Mouse (Mus musculus) hindbrain, embryonic 12.5 days (tissue): ENCODE measurements around the gene Cer1. TPM values are rescaled to one million over a fixed set of nuclear protein-coding genes. Genes with fewer than 3 reads are reported as not detected.

ENCODE experiments used
- ATAC-seq: fragments of 200-750 bp; cut with Nextera tagmentation; 2 replicates; pipeline ENCODE4 v1.8.0; 2017; ENCODE audit warnings: moderate TSS enrichment; ENCODE audit not compliant: low FRiP score
- H3K27ac ChIP-seq: fragments of 300-500 bp; sonication (generic); 2 replicates; pipeline ENCODE4 v1.5.1; 2016; ENCODE audit warnings: mild to moderate bottlenecking
- H3K27me3 ChIP-seq: fragments of 300-500 bp; sonication (generic); 2 replicates; pipeline ENCODE4 v1.6.1; 2016; ENCODE audit warnings: mild to moderate bottlenecking
- H3K36me3 ChIP-seq: fragments of 300-500 bp; sonication (generic); 2 replicates; pipeline ENCODE4 v1.6.1; 2016; ENCODE audit warnings: mild to moderate bottlenecking
- H3K4me1 ChIP-seq: fragments of 300-500 bp; sonication (generic); 2 replicates; pipeline ENCODE4 v1.6.1; 2016
- H3K4me2 ChIP-seq: fragments of 300-500 bp; sonication (generic); replicated peaks from 2 replicates; pipeline ENCODE4 v1.6.1; 2016; ENCODE audit warnings: mild to moderate bottlenecking
- H3K4me3 ChIP-seq: fragments of 300-500 bp; sonication (generic); 2 replicates; pipeline ENCODE4 v1.5.1; 2016; ENCODE audit warnings: mild to moderate bottlenecking
- H3K9ac ChIP-seq: fragments of 300-500 bp; sonication (generic); 2 replicates; pipeline ENCODE4 v1.6.1; 2016; ENCODE audit warnings: mild to moderate bottlenecking, moderate library complexity
- H3K9me3 ChIP-seq: fragments of 300-500 bp; sonication (generic); replicated peaks from 2 replicates; pipeline ENCODE4 v1.6.1; 2016; ENCODE audit warnings: mild to moderate bottlenecking
- WGBS: fragments of 180-500 bp; shearing (Covaris S2); methylation state at CpG from one replicate; pipeline ENCODE4 v1.1.7; 2016; 5-methylcytosine and 5-hydroxymethylcytosine counted together
- polyA plus RNA-seq: library from polyadenylated mRNA; unstranded; fragments of >200 nt; fragmentation: Nextera tagmentation; extraction: Ambion mirVana; gene quantifications from 2 replicates; pipeline ENCODE4 v1.2.1, GENCODE M21; 2016

Gene Cer1
- polyA plus RNA-seq, 1 experiment from 2014 or later = not detected

DNA sequence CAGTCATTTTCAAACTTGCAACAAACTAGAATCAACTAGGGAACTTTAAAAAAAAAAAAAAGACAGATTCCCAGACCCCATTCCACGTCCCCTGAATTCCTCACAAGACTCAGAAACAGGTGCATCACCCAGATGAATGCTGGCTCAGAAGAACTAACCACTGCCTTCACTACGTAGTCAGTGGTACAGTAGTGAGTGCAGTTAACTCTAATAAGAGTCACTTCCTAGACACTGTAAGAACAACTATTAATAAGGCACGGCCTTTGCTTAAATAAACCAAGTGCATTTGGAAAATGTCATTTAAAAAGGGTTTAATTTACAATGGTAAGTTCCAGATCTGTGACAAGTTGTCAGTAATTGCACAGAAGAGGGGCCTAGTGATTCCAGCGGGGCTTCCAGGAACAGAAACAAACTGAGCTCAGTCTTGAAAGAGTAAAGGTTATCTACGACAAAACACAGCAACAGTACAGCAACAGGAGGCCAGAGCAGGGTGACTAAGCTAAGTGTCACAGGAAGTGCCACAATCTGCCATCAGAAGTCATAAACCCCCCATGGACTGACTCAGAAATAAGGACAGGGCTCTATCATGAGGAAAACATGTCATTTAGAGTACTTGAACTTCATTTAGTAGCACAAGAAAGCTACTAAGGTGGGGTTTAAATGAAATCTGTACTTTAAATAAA lies 36.3 kb downstream of the Cer1 start:
- Histone ChIP-seq H3K9ac (no peak overlapping the region), H3K27me3 (no peaks in the 10 kb centered on the region), H3K4me3 (no peak overlapping the region), H3K27ac (no peak overlapping the region), H3K36me3 (peaks cover 12% of the 10 kb centered on the region), H3K9me3 (no peaks in the 10 kb centered on the region), H3K4me2 (no peak overlapping the region), H3K4me1 (no peaks in the 10 kb centered on the region)
- 57% methylated on average over 5 of the region's 5 CpGs for WGBS
- ATAC-seq = no peak

- H3K4me1 ChIP-seq = no peaks in the 10 kb centered on the region
- H3K27ac ChIP-seq = no peak overlapping the region
- H3K9ac ChIP-seq = no peak overlapping the region
- H3K9me3 ChIP-seq = no peaks in the 10 kb centered on the region
- no peak for ATAC-seq
- H3K27me3 ChIP-seq = no peaks in the 10 kb centered on the region
- H3K4me2 ChIP-seq = no peak overlapping the region
- peaks cover 20% of the 10 kb centered on the region; the same call in 1 of the 2 replicates for H3K36me3 ChIP-seq
- H3K4me3 ChIP-seq = no peak overlapping the region
- 80% methylated on average over 3 of the region's 3 CpGs for WGBS
Measured at GRCm38 (mm10) chr4:82837526-82838240, 47.3 kb downstream of the Cer1 start.

Other genes with a start within 250 kb of the Cer1 start
- 58.4 and 63.1 TPM in 2 replicates for gene Nfib, start 179.4 kb downstream of the Cer1 start, polyA plus RNA-seq
- gene Zdhhc21, start 25.2 kb downstream of the Cer1 start, polyA plus RNA-seq = 20.2 and 22.4 TPM in 2 replicates
- 5.9 and 7.7 TPM in 2 replicates for gene Frem1, start 167.2 kb upstream of the Cer1 start, polyA plus RNA-seq